Mouse (Mus musculus) lung, embryonic 14.5 days (tissue): Measurements from ENCODE around the gene Rpl29. TPM values are rescaled to one million over a fixed set of nuclear protein-coding genes. Genes with fewer than 3 reads are reported as not detected.
A peak's percentile ranks its signal among the peaks of the same experiment; 100 is the strongest.

Experiments used
- ATAC-seq: fragments of 200-750 bp; cut with Nextera tagmentation; 2 replicates; pipeline ENCODE4 v1.8.0; 2017; ENCODE audit warnings: mild to moderate bottlenecking, moderate TSS enrichment, moderate library complexity; ENCODE audit not compliant: insufficient read depth
- DNase-seq: peaks from one replicate; pipeline ENCODE4 v3.0.0-alpha.2; 2015
- H3K27ac ChIP-seq: fragments of 300-500 bp; sonication (generic); 2 replicates; pipeline ENCODE4 v1.5.1; 2014; ENCODE audit warnings: low read depth, mild to moderate bottlenecking, moderate library complexity
- H3K27me3 ChIP-seq: fragments of 300-500 bp; sonication (generic); 2 replicates; pipeline ENCODE4 v1.6.1; 2014; ENCODE audit warnings: low read length, control low read depth; ENCODE audit not compliant: insufficient read depth
- H3K36me3 ChIP-seq: fragments of 300-500 bp; sonication (generic); 2 replicates; pipeline ENCODE4 v1.6.1; 2014; ENCODE audit warnings: control low read depth; ENCODE audit not compliant: insufficient read depth
- H3K4me1 ChIP-seq: fragments of 300-500 bp; sonication (generic); 2 replicates; pipeline ENCODE4 v1.6.1; 2014; ENCODE audit warnings: antibody characterized with exemption, control low read depth; ENCODE audit not compliant: insufficient read depth
- H3K4me2 ChIP-seq: fragments of 300-500 bp; sonication (generic); 2 replicates; pipeline ENCODE4 v1.6.1; 2014; ENCODE audit warnings: mild to moderate bottlenecking
- H3K4me3 ChIP-seq: fragments of 300-500 bp; sonication (generic); 2 replicates; pipeline ENCODE4 v1.5.1; 2014; ENCODE audit warnings: low read depth, low read length
- H3K9ac ChIP-seq: fragments of 300-500 bp; sonication (generic); 2 replicates; pipeline ENCODE4 v1.6.1; 2014
- H3K9me3 ChIP-seq: fragments of 300-500 bp; sonication (generic); 2 replicates; pipeline ENCODE4 v1.6.1; 2016; ENCODE audit warnings: low read depth, low read length, control low read depth
- CTCF ChIP-seq: IDR thresholded peaks from 2 replicates; pipeline ENCODE4 v1.5.1; 2016; ENCODE audit warnings: antibody characterized with exemption, low read depth
- WGBS: fragments of 180-500 bp; shearing (Covaris S2); extraction: QIAGEN DNeasy Blood & Tissue Kit; methylation state at CpG from one replicate; pipeline ENCODE4 v1.1.7; 2014; 5-methylcytosine and 5-hydroxymethylcytosine counted together
- polyA plus RNA-seq: library from polyadenylated mRNA; unstranded; fragments of >200 nt; fragmentation: Nextera tagmentation; extraction: Ambion mirVana; gene quantifications from 2 replicates; pipeline ENCODE4 v1.2.1, GENCODE M21; 2014

Rpl29 gene
- polyA plus RNA-seq, 1 experiment from 2014 or later: 1,268 TPM

DNA sequence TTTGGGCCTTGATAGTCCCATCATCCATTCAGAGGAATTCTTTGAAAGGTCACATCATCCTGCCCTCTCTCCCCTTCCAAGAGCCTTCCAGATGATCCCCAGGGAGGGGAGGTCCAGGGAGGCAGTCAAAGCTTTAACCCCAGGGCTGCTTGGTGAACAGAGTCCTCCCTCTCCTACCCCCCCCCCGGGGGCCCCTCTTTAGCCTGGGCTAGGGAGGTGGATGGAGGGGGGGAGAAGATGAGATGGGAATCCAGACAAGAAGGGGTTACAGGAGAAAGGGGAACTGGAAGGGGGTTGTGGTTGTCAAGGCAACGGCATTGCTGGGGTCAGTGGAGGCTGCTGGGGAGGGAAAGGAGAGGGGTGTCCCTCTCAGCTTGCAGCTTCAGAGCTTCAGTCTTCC, 8.6 kb upstream of the Rpl29 start:
- no peaks in the 10 kb centered on the region for H3K27me3 ChIP-seq
- no peak overlapping the region for H3K27ac ChIP-seq
- peaks cover 15% of the 10 kb centered on the region for H3K4me1 ChIP-seq
- no peak for DNase-seq
- TF ChIP-seq CTCF: no peak
- H3K9me3 ChIP-seq: no peaks in the 10 kb centered on the region
- no peak for ATAC-seq
- 0 out of 2 replicates have a peak overlapping the region, but pooled peaks have one; percentile 2 for H3K9ac ChIP-seq
- no peak overlapping the region for H3K4me3 ChIP-seq
- H3K4me2 ChIP-seq: no peak overlapping the region; the same call in 1 of the 2 replicates
- WGBS: 12% methylated on average over 2 of the region's 2 CpGs
- no peaks in the 10 kb centered on the region for H3K36me3 ChIP-seq

DNA sequence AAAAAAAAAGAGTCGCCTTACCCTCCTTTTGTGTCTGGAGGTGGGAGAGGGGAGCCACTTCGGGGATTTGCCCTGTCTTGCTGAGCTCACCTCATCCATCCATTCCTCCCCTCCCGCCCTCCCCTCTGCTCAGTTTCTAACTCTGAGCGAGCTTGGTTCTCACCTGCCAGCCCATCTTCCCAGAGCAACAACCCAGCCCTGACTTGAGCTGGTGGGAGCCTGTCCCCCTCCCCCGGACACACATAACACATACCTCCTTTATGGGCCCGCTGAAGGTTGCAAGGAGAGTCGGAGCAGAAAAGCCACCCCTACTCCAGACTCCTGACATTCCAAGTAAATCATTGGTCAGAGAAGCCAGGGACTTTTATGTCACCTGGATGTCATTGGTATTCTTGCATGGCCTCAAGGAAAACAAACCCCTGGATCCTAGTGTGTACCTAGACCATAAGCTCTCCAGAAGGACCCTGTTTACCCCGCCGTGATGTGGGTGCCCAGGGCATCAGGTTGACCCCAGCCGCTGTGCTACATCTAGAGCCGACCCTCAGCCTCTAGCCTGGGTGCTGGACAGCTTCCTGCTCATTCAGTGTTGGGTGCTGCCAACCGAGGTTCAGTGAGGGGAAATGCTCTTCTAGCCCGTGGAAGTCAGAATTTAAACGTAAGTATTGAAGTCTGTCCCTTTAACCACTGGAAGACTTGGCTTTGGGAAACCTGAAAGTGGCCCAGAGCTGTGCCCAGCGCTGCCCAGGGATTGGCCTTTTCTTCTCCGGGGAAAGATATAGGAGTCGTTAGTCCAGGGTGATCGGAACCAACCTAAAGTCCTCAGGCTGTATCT, 8.0 kb upstream of the Rpl29 start:
- 9% methylated on average over 18 of the region's 18 CpGs for WGBS
- Histone ChIP-seq H3K9me3 (no peaks in the 10 kb centered on the region), H3K27me3 (no peaks in the 10 kb centered on the region), H3K36me3 (no peaks in the 10 kb centered on the region), H3K27ac (no peak overlapping the region), H3K4me1 (peaks cover 15% of the 10 kb centered on the region), H3K4me2 (peak overlapping the region; percentile 51), H3K4me3 (no peak overlapping the region), H3K9ac (no peak overlapping the region)
- peak; percentile 29; the same call in 1 of the 2 replicates for ATAC-seq
- no peak for DNase-seq
- TF ChIP-seq CTCF: no peak

DNA sequence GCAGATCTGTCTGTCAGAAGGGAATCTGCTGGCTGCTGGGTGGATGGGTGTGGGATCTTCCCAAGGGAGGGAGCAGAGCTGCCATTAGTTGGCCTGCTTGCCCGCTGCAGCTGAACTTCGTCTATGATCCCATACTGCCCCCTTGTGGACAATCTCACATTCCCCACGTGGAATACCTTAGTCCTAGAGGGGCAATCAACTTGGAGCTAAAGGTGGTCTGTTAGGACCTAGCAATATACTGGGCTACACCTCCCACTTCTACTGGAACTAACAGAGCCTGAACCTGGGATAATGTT, 7.4 kb upstream of the Rpl29 start:
- H3K27me3 ChIP-seq: no peaks in the 10 kb centered on the region
- peak; percentile 97 for DNase-seq
- peak; percentile 98 for TF ChIP-seq CTCF
- peak; percentile 74 for ATAC-seq
- no peaks in the 10 kb centered on the region for H3K36me3 ChIP-seq
- H3K9me3 ChIP-seq: no peaks in the 10 kb centered on the region
- H3K4me2 ChIP-seq: peak overlapping the region; percentile 51
- no peak overlapping the region for H3K9ac ChIP-seq
- WGBS: 0% methylated on average over 3 of the region's 3 CpGs
- no peak overlapping the region for H3K27ac ChIP-seq
- no peak overlapping the region for H3K4me3 ChIP-seq
- peaks cover 15% of the 10 kb centered on the region for H3K4me1 ChIP-seq

DNA sequence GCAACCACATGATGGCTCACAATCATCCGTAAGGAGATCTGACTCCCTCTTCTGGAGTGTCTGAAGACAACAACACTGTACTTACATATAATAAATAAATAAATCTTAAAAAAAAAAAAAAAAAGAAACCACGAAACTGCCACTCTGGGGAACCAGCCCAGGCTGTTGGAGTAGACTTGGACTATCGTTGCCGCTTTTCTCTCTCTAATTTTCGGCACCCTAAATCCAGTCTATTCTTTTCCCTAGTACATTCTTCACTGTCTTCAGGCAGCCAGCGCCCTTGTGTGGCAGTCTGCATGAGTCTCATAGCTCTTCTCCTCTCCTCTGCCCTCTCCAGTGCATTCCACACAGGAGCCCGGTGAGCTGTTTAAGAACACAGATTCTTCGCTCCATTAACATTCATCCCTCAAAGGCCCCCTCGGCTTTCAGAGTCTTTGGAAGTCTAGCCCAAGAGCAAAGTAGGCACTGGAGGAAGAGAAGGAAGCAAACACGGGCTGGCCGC, 484 bp upstream of the Rpl29 start:
- Histone ChIP-seq H3K4me3 (peak overlapping the region; percentile 87), H3K27ac (peak overlapping the region; percentile 98), H3K9me3 (no peaks in the 10 kb centered on the region), H3K36me3 (peaks cover 33% of the 10 kb centered on the region), H3K9ac (peak overlapping the region; percentile 66), H3K4me1 (0 out of 2 replicates have a peak, but pooled peaks cover 3% of the 10 kb centered on the region), H3K4me2 (peak overlapping the region; percentile 86), H3K27me3 (no peaks in the 10 kb centered on the region)
- peak; percentile 60 for ATAC-seq
- DNase-seq: peak; percentile 34
- 11% methylated on average over 11 of the region's 11 CpGs for WGBS
- TF ChIP-seq CTCF: no peak; the same call in 1 of the 2 replicates

DNA sequence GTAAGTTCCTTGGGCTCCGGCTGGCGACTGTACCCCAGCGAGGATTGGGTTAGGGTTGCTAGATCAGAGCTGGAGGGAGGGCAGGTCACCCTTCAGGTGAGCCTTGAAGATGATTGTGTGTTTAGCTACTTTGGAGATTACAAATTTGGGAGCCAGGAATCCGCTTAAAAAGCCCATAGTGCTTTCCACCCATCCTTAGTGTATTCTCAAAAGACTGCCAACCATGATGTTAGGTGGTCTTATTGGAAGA, 686 bp downstream of the Rpl29 start:
- DNase-seq: no peak
- H3K27me3 ChIP-seq: no peaks in the 10 kb centered on the region
- peak overlapping the region; percentile 87 for H3K4me3 ChIP-seq
- H3K9ac ChIP-seq: peak overlapping the region; percentile 96
- H3K9me3 ChIP-seq: no peaks in the 10 kb centered on the region
- 0 out of 2 replicates have a peak, but pooled peaks cover 3% of the 10 kb centered on the region for H3K4me1 ChIP-seq
- WGBS: 3% methylated on average over 4 of the region's 4 CpGs
- TF ChIP-seq CTCF: no peak
- H3K4me2 ChIP-seq: peak overlapping the region; percentile 89
- ATAC-seq: no peak
- H3K27ac ChIP-seq: peak overlapping the region; percentile 98
- H3K36me3 ChIP-seq: peaks cover 40% of the 10 kb centered on the region

DNA sequence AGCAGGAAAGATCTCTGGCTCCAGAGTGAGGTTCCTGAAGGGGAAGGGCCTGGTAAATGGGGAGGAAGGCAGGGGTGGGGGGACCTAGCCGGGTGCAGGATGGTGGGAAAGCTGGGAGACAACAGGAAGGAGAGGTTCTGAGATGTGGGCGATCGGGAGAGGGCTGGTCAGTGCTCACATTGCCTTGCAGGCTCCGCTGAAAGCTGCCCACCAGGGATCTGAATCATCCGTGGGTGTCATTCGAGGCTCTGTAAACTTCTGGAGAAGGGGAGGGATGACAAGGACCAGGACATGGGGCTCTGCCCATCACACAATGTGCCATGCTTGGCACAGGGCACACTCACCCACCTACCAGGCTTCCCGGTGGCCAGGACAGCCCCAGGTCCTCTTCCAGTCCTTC, 4.1 kb downstream of the Rpl29 start:
- Histone ChIP-seq H3K27me3 (no peaks in the 10 kb centered on the region), H3K4me2 (no peak overlapping the region), H3K9ac (no peak overlapping the region), H3K4me3 (no peak overlapping the region), H3K9me3 (no peaks in the 10 kb centered on the region), H3K4me1 (peaks cover 3% of the 10 kb centered on the region; the same call in 1 of the 2 replicates), H3K27ac (no peak overlapping the region), H3K36me3 (peaks cover 40% of the 10 kb centered on the region)
- ATAC-seq (no peak), DNase-seq (no peak)
- no peak for TF ChIP-seq CTCF
- 65% methylated on average over 7 of the region's 7 CpGs for WGBS

DNA sequence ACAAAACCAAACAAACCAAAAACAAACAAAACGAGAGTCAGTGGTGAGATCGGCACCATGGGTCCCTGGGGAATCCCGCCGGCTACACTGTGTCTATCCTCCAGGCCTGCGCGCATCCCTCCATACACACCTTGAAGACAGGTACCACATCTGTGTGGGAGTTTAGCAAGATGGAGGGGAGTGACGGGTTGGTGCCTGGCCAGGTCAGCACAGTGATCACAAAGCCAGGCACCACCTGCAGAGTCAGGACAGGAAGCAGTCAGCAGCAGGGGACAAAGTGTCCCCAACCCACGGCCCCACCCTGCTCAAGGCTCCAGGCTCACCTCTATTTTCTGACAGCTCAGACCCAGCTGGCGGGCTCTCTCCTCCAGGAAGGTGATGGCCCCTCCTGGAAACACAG, 7.3 kb downstream of the Rpl29 start:
- Histone ChIP-seq H3K4me1 (peaks cover 3% of the 10 kb centered on the region; the same call in 1 of the 2 replicates), H3K27ac (no peak overlapping the region), H3K9me3 (no peaks in the 10 kb centered on the region), H3K4me2 (no peak overlapping the region), H3K27me3 (no peaks in the 10 kb centered on the region), H3K9ac (no peak overlapping the region), H3K4me3 (no peak overlapping the region), H3K36me3 (peaks cover 29% of the 10 kb centered on the region)
- 69% methylated on average over 9 of the region's 9 CpGs for WGBS
- ATAC-seq (no peak), DNase-seq (no peak)
- no peak for TF ChIP-seq CTCF
